Mouse (Mus musculus): ENCODE results near the gene Hyal3. TPM values are rescaled to one million over a fixed set of nuclear protein-coding genes. Genes with fewer than 3 reads are reported as not detected.

The Hyal3 gene
- polyA plus RNA-seq, 1 experiment from 2014 or later = 2.4 TPM

GRCm38 (mm10) chr9:107612945-107613569 lies 32.4 kb downstream of the Hyal3 start:
- H3K9me3 ChIP-seq (replicated peaks; ENCODE audit: control insufficient read depth, low read length, poor library complexity, severe bottlenecking) = no peaks in the 10 kb centered on the region
- H3K4me1 ChIP-seq (ENCODE audit: control insufficient read depth, insufficient read depth, low read length) = peaks cover 17% of the 10 kb centered on the region
- no peaks in the 10 kb centered on the region for H3K27me3 ChIP-seq (ENCODE audit: control insufficient read depth, insufficient read depth, low read depth, low read length)
- H3K9ac ChIP-seq (ENCODE audit: low read depth, low read length) = peak overlapping the region; percentile 88
- H3K4me2 ChIP-seq (ENCODE audit: low read length) = peak overlapping the region; percentile 73
- peak overlapping the region; percentile 35 for H3K4me3 ChIP-seq (ENCODE audit: low read depth, low read length)
- 12% methylated on average over 12 of the region's 12 CpGs for WGBS
- peaks cover 26% of the 10 kb centered on the region for H3K36me3 ChIP-seq (ENCODE audit: control insufficient read depth, insufficient read depth, low read length)
- peak overlapping the region; percentile 99 for H3K27ac ChIP-seq (ENCODE audit: low read length)
- peak; percentile 9 for ATAC-seq

DNA sequence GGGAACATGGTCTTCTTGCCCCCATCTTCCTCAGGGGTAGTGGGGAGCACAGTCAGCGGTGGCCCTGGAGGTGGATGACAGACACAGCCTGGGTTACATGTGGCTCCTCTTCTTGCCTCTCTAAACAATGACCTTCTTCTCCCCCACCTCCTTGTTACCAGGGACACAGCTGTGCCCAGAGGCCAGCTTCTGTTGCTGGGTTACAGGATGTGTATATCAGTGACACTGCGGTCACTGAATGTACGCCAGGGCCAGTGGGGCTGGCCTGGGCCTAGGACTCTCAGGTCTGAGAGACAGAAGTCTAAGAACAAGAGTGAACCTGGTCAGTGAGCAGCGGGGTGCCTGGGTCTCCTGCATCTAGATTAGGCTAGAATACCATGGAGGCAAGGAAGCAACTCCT lies 34.4 kb downstream of the Hyal3 start:
- Histone ChIP-seq H3K4me1 (ENCODE audit: control insufficient read depth, insufficient read depth, low read length) (peaks cover 14% of the 10 kb centered on the region), H3K27ac (ENCODE audit: low read length) (no peak overlapping the region), H3K9ac (ENCODE audit: low read depth, low read length) (no peak overlapping the region), H3K9me3 (replicated peaks; ENCODE audit: control insufficient read depth, low read length, poor library complexity, severe bottlenecking) (no peaks in the 10 kb centered on the region), H3K36me3 (ENCODE audit: control insufficient read depth, insufficient read depth, low read length) (peaks cover 42% of the 10 kb centered on the region), H3K4me3 (ENCODE audit: low read depth, low read length) (no peak overlapping the region), H3K27me3 (ENCODE audit: control insufficient read depth, insufficient read depth, low read depth, low read length) (no peaks in the 10 kb centered on the region), H3K4me2 (ENCODE audit: low read length) (no peak overlapping the region)
- WGBS = 71% methylated on average over 4 of the region's 4 CpGs
- no peak for ATAC-seq

GRCm38 (mm10) chr9:107617461-107617860 lies 36.8 kb downstream of the Hyal3 start:
- Histone ChIP-seq H3K27me3 (ENCODE audit: control insufficient read depth, insufficient read depth, low read depth, low read length) (no peaks in the 10 kb centered on the region), H3K9me3 (replicated peaks; ENCODE audit: control insufficient read depth, low read length, poor library complexity, severe bottlenecking) (no peaks in the 10 kb centered on the region), H3K4me3 (ENCODE audit: low read depth, low read length) (no peak overlapping the region), H3K4me2 (ENCODE audit: low read length) (no peak overlapping the region), H3K27ac (ENCODE audit: low read length) (no peak overlapping the region), H3K4me1 (ENCODE audit: control insufficient read depth, insufficient read depth, low read length) (peaks cover 4% of the 10 kb centered on the region), H3K36me3 (ENCODE audit: control insufficient read depth, insufficient read depth, low read length) (peaks cover 44% of the 10 kb centered on the region), H3K9ac (ENCODE audit: low read depth, low read length) (no peak overlapping the region)
- no peak for ATAC-seq
- 87% methylated on average over 2 of the region's 2 CpGs for whole genome bisulfite sequencing

- Histone ChIP-seq H3K36me3 (ENCODE audit: control insufficient read depth, insufficient read depth, low read length) (peaks cover 44% of the 10 kb centered on the region), H3K4me1 (ENCODE audit: control insufficient read depth, insufficient read depth, low read length) (peaks cover 1% of the 10 kb centered on the region), H3K4me2 (ENCODE audit: low read length) (no peak overlapping the region), H3K4me3 (ENCODE audit: low read depth, low read length) (no peak overlapping the region), H3K9me3 (replicated peaks; ENCODE audit: control insufficient read depth, low read length, poor library complexity, severe bottlenecking) (no peaks in the 10 kb centered on the region), H3K9ac (ENCODE audit: low read depth, low read length) (no peak overlapping the region), H3K27ac (ENCODE audit: low read length) (no peak overlapping the region; the same call in 1 of the 2 replicates), H3K27me3 (ENCODE audit: control insufficient read depth, insufficient read depth, low read depth, low read length) (no peaks in the 10 kb centered on the region)
- ATAC-seq = no peak
- 87% methylated on average over 6 of the region's 6 CpGs for WGBS
These were observed 37.5 kb downstream of the Hyal3 start for GRCm38 (mm10) chr9:107618098-107618497.

- peaks cover 44% of the 10 kb centered on the region for H3K36me3 ChIP-seq (ENCODE audit: control insufficient read depth, insufficient read depth, low read length)
- WGBS = 56% methylated on average over 13 of the region's 13 CpGs
- no peaks in the 10 kb centered on the region for H3K9me3 ChIP-seq (replicated peaks; ENCODE audit: control insufficient read depth, low read length, poor library complexity, severe bottlenecking)
- no peak overlapping the region for H3K4me2 ChIP-seq (ENCODE audit: low read length)
- no peak overlapping the region for H3K9ac ChIP-seq (ENCODE audit: low read depth, low read length)
- no peaks in the 10 kb centered on the region for H3K27me3 ChIP-seq (ENCODE audit: control insufficient read depth, insufficient read depth, low read depth, low read length)
- H3K4me1 ChIP-seq (ENCODE audit: control insufficient read depth, insufficient read depth, low read length) = no peaks in the 10 kb centered on the region
- no peak for ATAC-seq
- H3K4me3 ChIP-seq (ENCODE audit: low read depth, low read length) = no peak overlapping the region
- peak overlapping the region; percentile 19; the same call in 1 of the 2 replicates for H3K27ac ChIP-seq (ENCODE audit: low read length)
These were observed 38.3 kb downstream of the Hyal3 start for GRCm38 (mm10) chr9:107618778-107619545.

- peaks cover 1% of the 10 kb centered on the region; the same call in 1 of the 2 replicates for H3K4me1 ChIP-seq (ENCODE audit: control insufficient read depth, insufficient read depth, low read length)
- H3K4me3 ChIP-seq (ENCODE audit: low read depth, low read length) = no peak overlapping the region
- H3K4me2 ChIP-seq (ENCODE audit: low read length) = no peak overlapping the region
- 79% methylated on average over 13 of the region's 13 CpGs for WGBS
- peaks cover 42% of the 10 kb centered on the region for H3K36me3 ChIP-seq (ENCODE audit: control insufficient read depth, insufficient read depth, low read length)
- no peaks in the 10 kb centered on the region for H3K9me3 ChIP-seq (replicated peaks; ENCODE audit: control insufficient read depth, low read length, poor library complexity, severe bottlenecking)
- ATAC-seq = no peak
- no peak overlapping the region for H3K27ac ChIP-seq (ENCODE audit: low read length)
- no peak overlapping the region for H3K9ac ChIP-seq (ENCODE audit: low read depth, low read length)
- no peaks in the 10 kb centered on the region for H3K27me3 ChIP-seq (ENCODE audit: control insufficient read depth, insufficient read depth, low read depth, low read length)
These were observed 38.9 kb downstream of the Hyal3 start for GRCm38 (mm10) chr9:107619546-107619879.

DNA sequence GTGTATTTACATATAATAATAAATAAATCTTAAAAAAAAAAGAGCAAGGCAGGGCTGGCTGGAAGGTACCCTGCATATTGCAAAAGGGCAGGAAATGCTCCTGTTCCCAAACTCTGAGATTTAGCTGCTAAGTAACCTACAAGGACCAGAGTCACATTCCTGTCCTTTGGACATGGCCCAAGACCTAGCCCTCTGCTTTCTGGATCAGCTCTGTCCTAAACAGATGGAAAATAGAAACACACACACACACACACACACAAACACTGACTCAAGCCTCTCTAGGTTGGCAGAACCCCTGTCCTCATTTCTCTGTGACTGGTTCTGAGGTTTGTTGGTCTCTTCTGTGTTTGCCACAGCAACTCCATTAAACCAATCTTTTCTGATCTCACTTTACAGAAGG lies 40.3 kb downstream of the Hyal3 start:
- H3K27me3 ChIP-seq (ENCODE audit: control insufficient read depth, insufficient read depth, low read depth, low read length) = no peaks in the 10 kb centered on the region
- peaks cover 29% of the 10 kb centered on the region for H3K36me3 ChIP-seq (ENCODE audit: control insufficient read depth, insufficient read depth, low read length)
- ATAC-seq = no peak
- H3K9ac ChIP-seq (ENCODE audit: low read depth, low read length) = no peak overlapping the region
- no peak overlapping the region for H3K4me2 ChIP-seq (ENCODE audit: low read length)
- no peaks in the 10 kb centered on the region for H3K9me3 ChIP-seq (replicated peaks; ENCODE audit: control insufficient read depth, low read length, poor library complexity, severe bottlenecking)
- peaks cover 6% of the 10 kb centered on the region; the same call in 1 of the 2 replicates for H3K4me1 ChIP-seq (ENCODE audit: control insufficient read depth, insufficient read depth, low read length)
- no peak overlapping the region for H3K4me3 ChIP-seq (ENCODE audit: low read depth, low read length)
- no peak overlapping the region for H3K27ac ChIP-seq (ENCODE audit: low read length)

DNA sequence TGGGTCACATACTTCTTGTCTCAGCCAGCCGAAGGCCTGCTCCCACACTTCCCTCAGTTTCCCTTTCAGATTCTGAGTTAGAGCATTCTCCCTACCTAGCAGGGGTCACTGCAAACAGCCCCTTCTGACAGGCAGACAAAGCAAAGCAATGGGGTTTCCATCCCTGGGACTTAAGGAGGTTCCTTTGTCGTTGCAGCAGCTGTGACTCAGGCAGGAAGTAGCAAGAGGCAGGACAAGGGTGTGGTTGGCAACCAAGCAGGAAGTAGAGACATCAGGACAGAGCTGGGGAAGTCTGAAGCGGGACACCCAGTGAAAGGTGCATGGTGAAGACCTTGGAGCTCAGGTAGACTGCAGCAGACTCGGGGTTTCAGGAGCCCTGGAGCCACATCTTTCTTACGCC lies 43.9 kb downstream of the Hyal3 start:
- 61% methylated on average over 5 of the region's 5 CpGs for WGBS
- H3K27me3 ChIP-seq (ENCODE audit: control insufficient read depth, insufficient read depth, low read depth, low read length) = no peaks in the 10 kb centered on the region
- peaks cover 7% of the 10 kb centered on the region for H3K36me3 ChIP-seq (ENCODE audit: control insufficient read depth, insufficient read depth, low read length)
- H3K4me3 ChIP-seq (ENCODE audit: low read depth, low read length) = no peak overlapping the region
- H3K4me2 ChIP-seq (ENCODE audit: low read length) = no peak overlapping the region
- peaks cover 37% of the 10 kb centered on the region for H3K4me1 ChIP-seq (ENCODE audit: control insufficient read depth, insufficient read depth, low read length)
- no peak overlapping the region for H3K27ac ChIP-seq (ENCODE audit: low read length)
- ATAC-seq = no peak
- no peaks in the 10 kb centered on the region for H3K9me3 ChIP-seq (replicated peaks; ENCODE audit: control insufficient read depth, low read length, poor library complexity, severe bottlenecking)
- no peak overlapping the region for H3K9ac ChIP-seq (ENCODE audit: low read depth, low read length)

DNA sequence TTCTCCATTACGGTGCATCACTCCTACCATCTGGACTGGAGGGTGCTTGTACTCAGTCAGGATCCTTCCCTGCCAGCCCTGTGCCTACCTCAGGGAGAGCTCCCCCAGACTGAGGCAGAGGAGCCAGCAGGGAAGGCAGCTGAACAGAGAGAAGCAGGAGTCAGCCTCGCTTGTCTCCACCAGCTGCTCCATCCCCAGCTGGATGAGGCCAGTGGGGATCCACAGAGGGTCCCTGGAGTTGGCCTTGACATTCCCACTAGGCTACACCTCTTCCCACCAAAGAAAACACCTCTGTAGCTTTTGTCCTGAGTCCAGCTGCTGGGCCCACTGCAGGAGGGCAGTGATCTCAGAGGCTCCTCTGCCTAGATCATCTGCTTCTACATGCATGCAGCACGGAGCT lies 44.3 kb downstream of the Hyal3 start:
- WGBS = 68% methylated on average over 3 of the region's 3 CpGs
- Histone ChIP-seq H3K9ac (ENCODE audit: low read depth, low read length) (no peak overlapping the region), H3K4me1 (ENCODE audit: control insufficient read depth, insufficient read depth, low read length) (peaks cover 41% of the 10 kb centered on the region), H3K9me3 (replicated peaks; ENCODE audit: control insufficient read depth, low read length, poor library complexity, severe bottlenecking) (no peaks in the 10 kb centered on the region), H3K27me3 (ENCODE audit: control insufficient read depth, insufficient read depth, low read depth, low read length) (no peaks in the 10 kb centered on the region), H3K4me3 (ENCODE audit: low read depth, low read length) (no peak overlapping the region), H3K27ac (ENCODE audit: low read length) (peak overlapping the region; percentile 43; the same call in 1 of the 2 replicates), H3K36me3 (ENCODE audit: control insufficient read depth, insufficient read depth, low read length) (peaks cover 2% of the 10 kb centered on the region), H3K4me2 (ENCODE audit: low read length) (no peak overlapping the region)
- no peak for ATAC-seq

Measured in midbrain, embryonic 16.5 days (tissue).